ENCODE assay signal across 8 mouse cellular contexts in the genomic region with DNA sequence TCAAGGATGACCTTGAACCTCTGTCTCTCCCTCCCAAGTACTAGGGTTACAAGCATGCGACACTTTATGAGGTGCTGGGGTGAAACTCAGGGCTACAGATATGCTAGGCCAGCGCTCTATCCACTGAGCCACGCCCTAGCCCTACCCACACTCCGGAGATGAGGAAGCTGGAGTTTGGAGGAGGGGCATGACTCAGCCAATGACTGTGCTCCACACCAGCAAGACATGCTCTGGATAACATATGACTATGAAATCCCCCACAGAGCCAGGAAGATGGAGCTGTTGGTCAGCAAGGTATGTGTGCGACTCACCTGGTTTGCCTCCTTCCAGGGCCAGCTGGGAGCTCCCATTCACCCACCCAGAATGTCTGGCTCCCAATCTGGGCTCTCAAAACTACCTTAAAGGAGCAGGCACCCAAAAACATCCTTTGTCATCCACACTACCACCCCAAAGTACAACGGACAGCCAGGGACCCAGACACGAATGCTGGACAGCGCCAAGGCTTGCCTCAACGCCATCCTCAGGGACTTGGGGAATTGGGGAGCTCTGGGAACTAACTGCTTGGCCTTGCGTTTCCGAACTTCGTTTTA. TPM values are rescaled to one million over a fixed set of nuclear protein-coding genes. Genes with fewer than 3 reads are reported as not detected.
A peak's percentile ranks its signal among the peaks of the same experiment; 100 is the strongest.
DNase-seq lines count a peak whose midpoint lies in the region; ATAC-seq and TF ChIP-seq lines count a peak whose summit lies in the region.

No protein-coding gene starts in this region.

- peak; percentile 92 for ATAC-seq in erythroid progenitor cell, adult 5-6 weeks (replicated peaks; ENCODE audit: low FRiP score, poor library complexity, severe bottlenecking)
- ATAC-seq in hindbrain, embryonic 12.5 days (ENCODE audit: low FRiP score) = no peak
- no peak for ATAC-seq in lung, embryonic 16.5 days (ENCODE audit: low read depth)

- peak overlapping the region; percentile 56 to 62 for H3K4me3 ChIP-seq in MEL (ENCODE audit: control insufficient read depth in 1 of 2, insufficient read depth in 1 of 2, low read depth in 2 of 2, low read length in 2 of 2)
- peak overlapping the region; percentile 15; the same call in 1 of the 2 replicates for H3K4me3 ChIP-seq in hindbrain, embryonic 12.5 days
- H3K4me3 ChIP-seq in lung, embryonic 16.5 days (ENCODE audit: low read length) = peak overlapping the region; percentile 44

- H3K9me3 ChIP-seq in MEL (replicated peaks; ENCODE audit: insufficient read depth, low read length) = no peaks in the 10 kb centered on the region
- no peaks in the 10 kb centered on the region for H3K9me3 ChIP-seq in hindbrain, embryonic 12.5 days (replicated peaks)
- no peaks in the 10 kb centered on the region for H3K9me3 ChIP-seq in lung, embryonic 16.5 days (ENCODE audit: control insufficient read depth, low read length)

- DNase-seq in adrenal gland, adult (ENCODE audit: inconsistent age in 2 of 2, low spot score in 1 of 2) = peak; percentile 78 to 88
- DNase-seq in adrenal gland, postnatal 4 days (ENCODE audit: low spot score in 2 of 2) = no peak
- DNase-seq in MEL (ENCODE audit: low read depth, low spot score) = peak; percentile 98
- peak; percentile 57 to 65 for DNase-seq in spleen, postnatal 4 days (ENCODE audit: low spot score in 2 of 2)
- no peak for DNase-seq in kidney, postnatal 10 days

- H3K79me2 ChIP-seq in MEL (ENCODE audit: control insufficient read depth, insufficient read depth, low read length, poor library complexity) = no peaks in the 10 kb centered on the region; the same call in 1 of the 2 replicates

- no peak for TF ChIP-seq RAD21 in MEL (IDR thresholded peaks at IDR 0.05; ENCODE audit: low read depth, low read length)

- TF ChIP-seq POLR2A in MEL (IDR thresholded peaks at IDR 0.05; ENCODE audit: control insufficient read depth in 1 of 2, insufficient read depth in 1 of 2, low read depth in 1 of 2, low read length in 2 of 2, poor library complexity in 1 of 2) = peak; percentile 38 to 86; a peak in 3 of 4 replicates

- no peaks in the 10 kb centered on the region; a peak in 1 of 4 replicates for H3K27me3 ChIP-seq in MEL (ENCODE audit: control insufficient read depth in 1 of 2, insufficient read depth in 2 of 2, low read length in 2 of 2)
- no peaks in the 10 kb centered on the region for H3K27me3 ChIP-seq in hindbrain, embryonic 12.5 days
- no peaks in the 10 kb centered on the region for H3K27me3 ChIP-seq in lung, embryonic 16.5 days (ENCODE audit: control insufficient read depth, insufficient read depth, low read depth, low read length)

- H3K9ac ChIP-seq in MEL (ENCODE audit: control insufficient read depth, low read depth, low read length, poor library complexity, severe bottlenecking) = peak overlapping the region; percentile 74
- H3K9ac ChIP-seq in hindbrain, embryonic 12.5 days = no peak overlapping the region
- H3K9ac ChIP-seq in lung, embryonic 16.5 days (ENCODE audit: low read length) = no peak overlapping the region; the same call in 1 of the 2 replicates

- WGBS in hindbrain, embryonic 12.5 days = 33% methylated on average over 12 of the region's 12 CpGs
- 23% methylated on average over 12 of the region's 12 CpGs for WGBS in lung, embryonic 16.5 days

- peaks cover 0 to 12% of the 10 kb centered on the region in 2 experiments; a peak in 3 of 4 replicates for H3K4me1 ChIP-seq in MEL (ENCODE audit: control insufficient read depth in 1 of 2, insufficient read depth in 2 of 2, low read length in 2 of 2)
- H3K4me1 ChIP-seq in hindbrain, embryonic 12.5 days = peaks cover 12% of the 10 kb centered on the region
- H3K4me1 ChIP-seq in lung, embryonic 16.5 days (replicated peaks; ENCODE audit: control insufficient read depth, insufficient read depth, low read length) = peaks cover 24% of the 10 kb centered on the region

- peak overlapping the region; percentile 50 for H3K4me2 ChIP-seq in hindbrain, embryonic 12.5 days (replicated peaks)
- peak overlapping the region; percentile 64 for H3K4me2 ChIP-seq in lung, embryonic 16.5 days (ENCODE audit: low read depth, low read length)

- H3K36me3 ChIP-seq in MEL (ENCODE audit: control insufficient read depth in 1 of 2, insufficient read depth in 2 of 2, low read length in 2 of 2) = no peaks in the 10 kb centered on the region
- no peaks in the 10 kb centered on the region for H3K36me3 ChIP-seq in hindbrain, embryonic 12.5 days
- H3K36me3 ChIP-seq in lung, embryonic 16.5 days (ENCODE audit: control insufficient read depth, insufficient read depth, low read length) = no peaks in the 10 kb centered on the region

- peak overlapping the region; percentile 68 for H3K27ac ChIP-seq in MEL (ENCODE audit: control insufficient read depth, low read depth, low read length)
- H3K27ac ChIP-seq in hindbrain, embryonic 12.5 days = no peak overlapping the region
- H3K27ac ChIP-seq in lung, embryonic 16.5 days (ENCODE audit: low read length) = peak overlapping the region; percentile 96

- TF ChIP-seq EP300 in MEL (IDR thresholded peaks at IDR 0.05; ENCODE audit: low read depth in 1 of 2, low read length in 2 of 2) = no peak; a peak in 1 of 4 replicates

- no peak for TF ChIP-seq CTCF in MEL (IDR thresholded peaks at IDR 0.05 in 2 of 3, conservative IDR thresholded peaks at IDR 0.05 in 1 of 3; ENCODE audit: control insufficient read depth in 1 of 3, insufficient read depth in 1 of 3, low read depth in 2 of 3, low read length in 3 of 3, poor library complexity in 1 of 3, severe bottlenecking in 1 of 3)

TF ChIP-seq in MEL, 35 proteins besides CTCF, POLR2A, EP300 and RAD21 (continues in another document):
- TF ChIP-seq ETS1 (IDR thresholded peaks at IDR 0.05; ENCODE audit: low read depth, low read length) (peak; percentile 30; the same call in 1 of the 2 replicates), ELF1 (IDR thresholded peaks at IDR 0.05; ENCODE audit: low read depth, low read length) (peak; percentile 65), KAT2A (conservative IDR thresholded peaks at IDR 0.05; ENCODE audit: low read depth, low read length) (no peak), MYC (IDR thresholded peaks at IDR 0.05; ENCODE audit: low read depth, low read length) (peak; percentile 78), NELFE (IDR thresholded peaks at IDR 0.05; ENCODE audit: low read depth, low read length) (peak; percentile 83), POLR2AphosphoS2 (IDR thresholded peaks at IDR 0.05; ENCODE audit: low read length) (peak; percentile 51; the same call in 1 of the 2 replicates)

RNA-seq across cellular contexts. Expression of a gene that starts 0.7 kb away (rescaled TPM):
- 10 to 100 TPM; 14.6 to 16.9 TPM for total RNA-seq in adrenal gland, postnatal 4 days (2021)
- not detected in 2 replicates for total RNA-seq in MEL (2012; rRNA removed)
- polyA plus RNA-seq in MEL (2012; ENCODE audit: insufficient read depth in 1 of 2, insufficient read length in 2 of 2, low read depth in 1 of 2, low replicate concordance in 2 of 2, missing spikeins in 1 of 2) = not detected
- not detected in 2 replicates for total RNA-seq in erythroid progenitor cell, adult 5-6 weeks (2015; ENCODE audit: low replicate concordance)
- 0.77 and 12.5 TPM in 2 replicates for total RNA-seq in erythroid progenitor cell, adult 5-6 weeks (2017; ENCODE audit: low replicate concordance)
- 4.7 and 7.1 TPM in 2 replicates for polyA plus RNA-seq in hindbrain, embryonic 12.5 days (2016; fragmentation: Nextera tagmentation; extraction: Ambion mirVana)
- 27.9 and 30.3 TPM in 2 replicates for polyA plus RNA-seq in lung, embryonic 16.5 days (2015; fragmentation: Nextera tagmentation; extraction: Ambion mirVana)

RNA-seq across cellular contexts. Expression of a gene that starts 23.8 kb away (rescaled TPM):
- total RNA-seq in adrenal gland, postnatal 4 days (2021) = 10 to 100 TPM; 51.4 to 54.9 TPM
- 26.1 and 36.9 TPM in 2 replicates for total RNA-seq in MEL (2012; rRNA removed)
- polyA plus RNA-seq in MEL (2012; ENCODE audit: insufficient read depth in 1 of 2, insufficient read length in 2 of 2, low read depth in 1 of 2, low replicate concordance in 2 of 2, missing spikeins in 1 of 2) = 10 to 100 TPM; 33.0 to 55.6 TPM
- 18.0 TPM in 2 replicates for total RNA-seq in erythroid progenitor cell, adult 5-6 weeks (2015; ENCODE audit: low replicate concordance)
- 17.2 and 25.7 TPM in 2 replicates for total RNA-seq in erythroid progenitor cell, adult 5-6 weeks (2017; ENCODE audit: low replicate concordance)
- 22.9 and 23.2 TPM in 2 replicates for polyA plus RNA-seq in hindbrain, embryonic 12.5 days (2016; fragmentation: Nextera tagmentation; extraction: Ambion mirVana)
- polyA plus RNA-seq in lung, embryonic 16.5 days (2015; fragmentation: Nextera tagmentation; extraction: Ambion mirVana) = 35.0 and 38.4 TPM in 2 replicates

RNA-seq across cellular contexts. Expression of a gene that starts 38.7 kb away (rescaled TPM):
- 10 to 100 TPM; 45.1 to 47.1 TPM for total RNA-seq in adrenal gland, postnatal 4 days (2021)
- 45.8 and 55.6 TPM in 2 replicates for total RNA-seq in MEL (2012; rRNA removed)
- polyA plus RNA-seq in MEL (2012; ENCODE audit: insufficient read depth in 1 of 2, insufficient read length in 2 of 2, low read depth in 1 of 2, low replicate concordance in 2 of 2, missing spikeins in 1 of 2) = 10 to 100 TPM in 1 of 2 experiments, not detected in 1; 60.1 TPM
- 15.9 and 24.7 TPM in 2 replicates for total RNA-seq in erythroid progenitor cell, adult 5-6 weeks (2015; ENCODE audit: low replicate concordance)
- 42.1 and 45.1 TPM in 2 replicates for total RNA-seq in erythroid progenitor cell, adult 5-6 weeks (2017; ENCODE audit: low replicate concordance)
- 77.1 and 77.7 TPM in 2 replicates for polyA plus RNA-seq in hindbrain, embryonic 12.5 days (2016; fragmentation: Nextera tagmentation; extraction: Ambion mirVana)
- polyA plus RNA-seq in lung, embryonic 16.5 days (2015; fragmentation: Nextera tagmentation; extraction: Ambion mirVana) = 72.8 and 77.1 TPM in 2 replicates

RNA-seq across cellular contexts. Expression of a gene that starts 53.0 kb away (rescaled TPM):
- total RNA-seq in adrenal gland, postnatal 4 days (2021) = 10 to 100 TPM; 37.3 to 42.8 TPM
- total RNA-seq in MEL (2012; rRNA removed) = 36.8 and 39.6 TPM in 2 replicates
- polyA plus RNA-seq in MEL (2012; ENCODE audit: insufficient read depth in 1 of 2, insufficient read length in 2 of 2, low read depth in 1 of 2, low replicate concordance in 2 of 2, missing spikeins in 1 of 2) = 10 to 100 TPM in 1 of 2 experiments, not detected in 1; 63.0 TPM
- total RNA-seq in erythroid progenitor cell, adult 5-6 weeks (2015; ENCODE audit: low replicate concordance) = 13.0 and 15.5 TPM in 2 replicates
- total RNA-seq in erythroid progenitor cell, adult 5-6 weeks (2017; ENCODE audit: low replicate concordance) = 17.6 and 30.4 TPM in 2 replicates
- polyA plus RNA-seq in hindbrain, embryonic 12.5 days (2016; fragmentation: Nextera tagmentation; extraction: Ambion mirVana) = 75.2 and 75.4 TPM in 2 replicates
- polyA plus RNA-seq in lung, embryonic 16.5 days (2015; fragmentation: Nextera tagmentation; extraction: Ambion mirVana) = 57.6 and 58.9 TPM in 2 replicates

RNA-seq across cellular contexts. Expression of a gene that starts 53.1 kb away (rescaled TPM):
- 10 to 100 TPM; 30.7 to 31.5 TPM for total RNA-seq in adrenal gland, postnatal 4 days (2021)
- 7.0 and 9.4 TPM in 2 replicates for total RNA-seq in MEL (2012; rRNA removed)
- polyA plus RNA-seq in MEL (2012; ENCODE audit: insufficient read depth in 1 of 2, insufficient read length in 2 of 2, low read depth in 1 of 2, low replicate concordance in 2 of 2, missing spikeins in 1 of 2) = 10 to 100 TPM in 1 of 2 experiments, not detected in 1; 10.8 TPM
- total RNA-seq in erythroid progenitor cell, adult 5-6 weeks (2015; ENCODE audit: low replicate concordance) = 5.0 TPM in 1 of 2 replicates, not detected in the other
- total RNA-seq in erythroid progenitor cell, adult 5-6 weeks (2017; ENCODE audit: low replicate concordance) = 0.64 TPM in 1 of 2 replicates, not detected in the other
- 35.0 and 37.9 TPM in 2 replicates for polyA plus RNA-seq in hindbrain, embryonic 12.5 days (2016; fragmentation: Nextera tagmentation; extraction: Ambion mirVana)
- 16.3 and 16.5 TPM in 2 replicates for polyA plus RNA-seq in lung, embryonic 16.5 days (2015; fragmentation: Nextera tagmentation; extraction: Ambion mirVana)

Comparison
In these comparisons a context has a peak if more than half of its experiments do, and no peak if none do; other contexts are left out.
1. DNase-seq: peak in adrenal gland, adult (2 of 2), MEL (single experiment) and spleen, postnatal 4 days (2 of 2); none in adrenal gland, postnatal 4 days (0 of 2) and kidney, postnatal 10 days (single experiment).
2. Peak in every context shown above with its lines, with median percentiles within 50 percentile points of each other: H3K4me3 ChIP-seq.